Mouse (Mus musculus): ENCODE results near the gene Adck2. TPM values are rescaled to one million over a fixed set of nuclear protein-coding genes. Genes with fewer than 3 reads are reported as not detected.

Adck2 gene
- 40.6 and 42.3 TPM in 2 replicates for polyA plus RNA-seq (2015; fragmentation: Nextera tagmentation; extraction: Ambion mirVana)

- WGBS, result under 1% methylated on average over 49 of the region's 49 CpGs
- ATAC-seq (ENCODE audit: insufficient number of reproducible peaks, insufficient read depth, low FRiP score, low TSS enrichment, low read depth), result peak; percentile 87
- H3K4me3 ChIP-seq, result peak within 1 kb of the TSS; percentile 88
These were observed at the start of gene Adck2 for GRCm38 (mm10) chr6:39573791-39574554. Gene Adck2 (plus strand): TSS chr6:39573873.

GRCm38 (mm10) chr6:39526797-39527196 is 46.9 kb upstream of the Adck2 start:
- Histone ChIP-seq H3K36me3 (peaks cover 23% of the 10 kb centered on the region), H3K4me2 (no peak overlapping the region), H3K27me3 (no peaks in the 10 kb centered on the region), H3K4me1 (peaks cover 37% of the 10 kb centered on the region), H3K9ac (no peak overlapping the region), H3K9me3 (no peaks in the 10 kb centered on the region), H3K4me3 (no peak overlapping the region), H3K27ac (no peak overlapping the region)
- 68% methylated on average over 10 of the region's 10 CpGs for WGBS
- no peak for ATAC-seq (ENCODE audit: insufficient number of reproducible peaks, insufficient read depth, low FRiP score, low TSS enrichment, low read depth)

More at GRCm38 (mm10) chr6:39573791-39574554, at the start of gene Adck2:
- Histone ChIP-seq H3K9me3 (no peaks in the 10 kb centered on the region), H3K4me1 (peaks cover 8% of the 10 kb centered on the region), H3K4me2 (peak within 1 kb of the TSS; percentile 87), H3K27ac (peak within 1 kb of the TSS; percentile 96), H3K36me3 (peaks cover 19% of the 10 kb centered on the region; the same call in 1 of the 2 replicates), H3K27me3 (no peaks in the 10 kb centered on the region), H3K9ac (peak within 1 kb of the TSS; percentile 91)

- Histone ChIP-seq H3K9me3 (no peaks in the 10 kb centered on the region), H3K9ac (no peak overlapping the region), H3K36me3 (peaks cover 18% of the 10 kb centered on the region), H3K4me2 (no peak overlapping the region), H3K4me1 (peaks cover 37% of the 10 kb centered on the region), H3K4me3 (no peak overlapping the region), H3K27ac (no peak overlapping the region), H3K27me3 (no peaks in the 10 kb centered on the region)
- no peak for ATAC-seq (ENCODE audit: insufficient number of reproducible peaks, insufficient read depth, low FRiP score, low TSS enrichment, low read depth)
- WGBS, result 86% methylated on average over 7 of the region's 7 CpGs
These were observed 46.3 kb upstream of the Adck2 start for GRCm38 (mm10) chr6:39527337-39527784.

- ATAC-seq (ENCODE audit: insufficient number of reproducible peaks, insufficient read depth, low FRiP score, low TSS enrichment, low read depth), result no peak
- H3K4me3 ChIP-seq, result no peak overlapping the region
- H3K36me3 ChIP-seq, result peaks cover 14% of the 10 kb centered on the region
- peaks cover 37% of the 10 kb centered on the region for H3K4me1 ChIP-seq
- WGBS, result 69% methylated on average over 4 of the region's 4 CpGs
- no peak overlapping the region for H3K4me2 ChIP-seq
- no peaks in the 10 kb centered on the region for H3K9me3 ChIP-seq
- H3K9ac ChIP-seq, result no peak overlapping the region
- no peaks in the 10 kb centered on the region for H3K27me3 ChIP-seq
- no peak overlapping the region for H3K27ac ChIP-seq
These were observed 45.9 kb upstream of the Adck2 start for GRCm38 (mm10) chr6:39527811-39528210.

- peak overlapping the region; percentile 46; the same call in 1 of the 2 replicates for H3K9ac ChIP-seq
- H3K27me3 ChIP-seq, result no peaks in the 10 kb centered on the region
- 0 out of 2 replicates have a peak, but pooled peaks have one; percentile 32 for ATAC-seq (ENCODE audit: insufficient number of reproducible peaks, insufficient read depth, low FRiP score, low TSS enrichment, low read depth)
- H3K4me2 ChIP-seq, result peak overlapping the region; percentile 20; the same call in 1 of the 2 replicates
- peaks cover 37% of the 10 kb centered on the region for H3K4me1 ChIP-seq
- WGBS, result 27% methylated on average over 12 of the region's 12 CpGs
- no peak overlapping the region for H3K4me3 ChIP-seq
- no peaks in the 10 kb centered on the region for H3K9me3 ChIP-seq
- peak overlapping the region; percentile 52 for H3K27ac ChIP-seq
- peaks cover 15% of the 10 kb centered on the region; the same call in 1 of the 2 replicates for H3K36me3 ChIP-seq
These were observed 44.8 kb upstream of the Adck2 start for GRCm38 (mm10) chr6:39528671-39529535.

GRCm38 (mm10) chr6:39534944-39535343 is 38.7 kb upstream of the Adck2 start:
- ATAC-seq (ENCODE audit: insufficient number of reproducible peaks, insufficient read depth, low FRiP score, low TSS enrichment, low read depth), result no peak
- Histone ChIP-seq H3K9ac (no peak overlapping the region), H3K4me1 (peaks cover 33% of the 10 kb centered on the region), H3K27me3 (no peaks in the 10 kb centered on the region), H3K4me2 (no peak overlapping the region), H3K4me3 (no peak overlapping the region), H3K27ac (no peak overlapping the region), H3K36me3 (peaks cover 11% of the 10 kb centered on the region; the same call in 1 of the 2 replicates), H3K9me3 (no peaks in the 10 kb centered on the region)

GRCm38 (mm10) chr6:39536621-39537020 is 37.1 kb upstream of the Adck2 start:
- no peak overlapping the region for H3K9ac ChIP-seq
- H3K9me3 ChIP-seq, result no peaks in the 10 kb centered on the region
- peaks cover 11% of the 10 kb centered on the region; the same call in 1 of the 2 replicates for H3K36me3 ChIP-seq
- no peak for ATAC-seq (ENCODE audit: insufficient number of reproducible peaks, insufficient read depth, low FRiP score, low TSS enrichment, low read depth)
- H3K4me2 ChIP-seq, result no peak overlapping the region
- no peaks in the 10 kb centered on the region for H3K27me3 ChIP-seq
- H3K27ac ChIP-seq, result no peak overlapping the region
- no peak overlapping the region for H3K4me3 ChIP-seq
- WGBS, result 24% methylated on average over 1 of the region's 1 CpGs
- H3K4me1 ChIP-seq, result peaks cover 32% of the 10 kb centered on the region

- ATAC-seq (ENCODE audit: insufficient number of reproducible peaks, insufficient read depth, low FRiP score, low TSS enrichment, low read depth), result no peak
These were observed 36.4 kb upstream of the Adck2 start for GRCm38 (mm10) chr6:39537276-39537675.

GRCm38 (mm10) chr6:39538227-39538626 is 35.4 kb upstream of the Adck2 start:
- no peak overlapping the region for H3K9ac ChIP-seq
- H3K4me3 ChIP-seq, result no peak overlapping the region
- no peaks in the 10 kb centered on the region for H3K27me3 ChIP-seq
- WGBS, result 52% methylated on average over 8 of the region's 8 CpGs
- H3K4me1 ChIP-seq, result peaks cover 44% of the 10 kb centered on the region
- ATAC-seq (ENCODE audit: insufficient number of reproducible peaks, insufficient read depth, low FRiP score, low TSS enrichment, low read depth), result no peak
- H3K36me3 ChIP-seq, result peaks cover 8% of the 10 kb centered on the region; the same call in 1 of the 2 replicates
- H3K27ac ChIP-seq, result peak overlapping the region; percentile 29; the same call in 1 of the 2 replicates
- H3K9me3 ChIP-seq, result no peaks in the 10 kb centered on the region
- H3K4me2 ChIP-seq, result no peak overlapping the region

More at GRCm38 (mm10) chr6:39537276-39537675, 36.4 kb upstream of the Adck2 start:
- H3K9ac ChIP-seq, result no peak overlapping the region
- no peak overlapping the region for H3K4me3 ChIP-seq
- whole genome bisulfite sequencing, result 92% methylated on average over 5 of the region's 5 CpGs
- H3K9me3 ChIP-seq, result no peaks in the 10 kb centered on the region
- peaks cover 35% of the 10 kb centered on the region for H3K4me1 ChIP-seq
- H3K27ac ChIP-seq, result no peak overlapping the region
- H3K36me3 ChIP-seq, result peaks cover 11% of the 10 kb centered on the region; the same call in 1 of the 2 replicates
- no peaks in the 10 kb centered on the region for H3K27me3 ChIP-seq
- no peak overlapping the region for H3K4me2 ChIP-seq

GRCm38 (mm10) chr6:39539679-39540155 is 34.0 kb upstream of the Adck2 start:
- Histone ChIP-seq H3K9me3 (no peaks in the 10 kb centered on the region), H3K9ac (peak overlapping the region; percentile 36), H3K27ac (peak overlapping the region; percentile 29), H3K4me3 (no peak overlapping the region), H3K27me3 (no peaks in the 10 kb centered on the region), H3K4me2 (peak overlapping the region; percentile 48), H3K36me3 (no peaks in the 10 kb centered on the region), H3K4me1 (peaks cover 58% of the 10 kb centered on the region)
- WGBS, result 13% methylated on average over 7 of the region's 7 CpGs
- no peak for ATAC-seq (ENCODE audit: insufficient number of reproducible peaks, insufficient read depth, low FRiP score, low TSS enrichment, low read depth)

GRCm38 (mm10) chr6:39540563-39540962 is 33.1 kb upstream of the Adck2 start:
- ATAC-seq (ENCODE audit: insufficient number of reproducible peaks, insufficient read depth, low FRiP score, low TSS enrichment, low read depth), result no peak

More at GRCm38 (mm10) chr6:39540563-39540962, 33.1 kb upstream of the Adck2 start:
- Histone ChIP-seq H3K27ac (no peak overlapping the region), H3K4me3 (no peak overlapping the region), H3K9ac (no peak overlapping the region), H3K4me1 (peaks cover 66% of the 10 kb centered on the region), H3K27me3 (no peaks in the 10 kb centered on the region), H3K4me2 (0 out of 2 replicates have a peak overlapping the region, but pooled peaks have one; percentile 48), H3K9me3 (no peaks in the 10 kb centered on the region), H3K36me3 (no peaks in the 10 kb centered on the region)
- WGBS, result 47% methylated on average over 2 of the region's 2 CpGs
